Mouse (Mus musculus): Measurements from ENCODE around the gene N4bp2. TPM values are rescaled to one million over a fixed set of nuclear protein-coding genes. Genes with fewer than 3 reads are reported as not detected.

The N4bp2 gene
- polyA plus RNA-seq, 1 experiment from 2014 or later = 40.1 TPM

DNA sequence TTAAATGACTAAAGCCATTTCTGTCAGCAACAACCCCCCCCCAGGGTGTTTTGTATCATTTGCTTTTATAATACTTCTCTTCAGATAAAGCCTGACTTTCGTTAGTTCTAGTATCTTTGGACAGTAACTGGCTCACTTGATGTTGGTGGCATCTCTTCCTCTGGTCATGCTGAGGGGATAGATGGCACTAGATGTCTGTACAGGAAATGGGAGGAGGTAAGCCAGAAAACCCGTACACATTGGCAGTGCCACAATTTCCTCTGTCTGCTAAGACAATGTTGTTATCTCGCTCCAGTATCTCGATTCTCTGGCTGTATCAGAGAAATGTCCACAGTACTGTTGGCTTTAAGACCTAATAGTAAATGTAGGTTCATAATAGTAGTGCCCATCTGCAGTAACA is 109.9 kb downstream of the N4bp2 start:
- Histone ChIP-seq H3K4me1 (ENCODE audit: control insufficient read depth, insufficient read depth, low read length) (no peaks in the 10 kb centered on the region), H3K27me3 (ENCODE audit: control insufficient read depth, insufficient read depth, low read length) (no peaks in the 10 kb centered on the region), H3K4me3 (ENCODE audit: low read depth, low read length) (no peak overlapping the region), H3K9ac (ENCODE audit: low read length) (no peak overlapping the region), H3K36me3 (ENCODE audit: control insufficient read depth, insufficient read depth, low read length) (no peaks in the 10 kb centered on the region), H3K27ac (ENCODE audit: low read depth, low read length) (no peak overlapping the region), H3K4me2 (no peak overlapping the region), H3K9me3 (ENCODE audit: control insufficient read depth, low read length) (no peaks in the 10 kb centered on the region)
- ATAC-seq (ENCODE audit: low FRiP score) = no peak
- WGBS = 90% methylated on average over 4 of the region's 4 CpGs
- no peak for DNase-seq (ENCODE audit: low spot score, missing footprints)

DNA sequence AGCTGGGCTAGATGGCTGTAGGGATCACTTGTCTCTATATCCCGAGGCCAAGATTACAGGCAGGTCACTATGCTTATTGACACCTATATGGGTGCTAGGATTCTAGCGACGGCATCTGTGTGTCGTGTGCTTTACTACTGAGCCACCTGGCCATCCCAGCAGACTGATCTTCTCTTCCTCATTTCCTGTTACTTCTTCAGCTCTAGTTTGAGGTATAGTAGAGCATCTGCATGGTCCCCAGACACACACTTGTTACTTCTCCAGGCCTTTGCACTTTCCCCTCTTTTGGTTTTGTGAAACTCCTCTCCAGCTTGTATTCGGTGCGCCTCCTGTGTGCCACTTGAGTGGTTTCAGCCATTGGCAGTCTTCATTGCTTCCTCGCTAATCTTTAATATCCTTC is 111.9 kb downstream of the N4bp2 start:
- Histone ChIP-seq H3K4me3 (ENCODE audit: low read depth, low read length) (no peak overlapping the region), H3K9ac (ENCODE audit: low read length) (no peak overlapping the region), H3K27ac (ENCODE audit: low read depth, low read length) (no peak overlapping the region), H3K27me3 (ENCODE audit: control insufficient read depth, insufficient read depth, low read length) (no peaks in the 10 kb centered on the region), H3K9me3 (ENCODE audit: control insufficient read depth, low read length) (no peaks in the 10 kb centered on the region), H3K4me1 (ENCODE audit: control insufficient read depth, insufficient read depth, low read length) (no peaks in the 10 kb centered on the region), H3K4me2 (no peak overlapping the region), H3K36me3 (ENCODE audit: control insufficient read depth, insufficient read depth, low read length) (no peaks in the 10 kb centered on the region)
- no peak for ATAC-seq (ENCODE audit: low FRiP score)
- WGBS = 91% methylated on average over 7 of the region's 7 CpGs
- no peak for DNase-seq (ENCODE audit: low spot score, missing footprints)

DNA sequence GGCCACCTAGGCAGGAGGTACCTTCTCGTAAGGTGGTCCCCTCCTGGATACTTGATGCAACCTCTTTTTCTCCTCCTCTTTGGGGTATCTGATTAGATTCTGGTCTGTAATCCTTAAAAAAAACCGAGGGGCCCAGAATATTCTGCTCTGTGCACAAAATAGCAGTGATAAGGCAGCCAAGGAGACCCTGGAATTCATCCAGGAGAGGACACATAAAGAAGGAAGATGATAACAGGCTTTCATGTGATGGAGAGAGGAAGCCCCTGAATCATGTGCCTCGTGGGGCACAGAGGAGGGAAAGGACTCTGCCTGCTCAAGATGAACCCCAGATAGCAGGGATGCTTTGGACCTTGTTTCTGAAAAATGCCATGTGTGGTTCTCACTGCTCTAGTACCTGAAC is 115.0 kb downstream of the N4bp2 start:
- Histone ChIP-seq H3K27me3 (ENCODE audit: control insufficient read depth, insufficient read depth, low read length) (no peaks in the 10 kb centered on the region), H3K36me3 (ENCODE audit: control insufficient read depth, insufficient read depth, low read length) (no peaks in the 10 kb centered on the region), H3K9ac (ENCODE audit: low read length) (no peak overlapping the region), H3K4me3 (ENCODE audit: low read depth, low read length) (no peak overlapping the region), H3K4me1 (ENCODE audit: control insufficient read depth, insufficient read depth, low read length) (no peaks in the 10 kb centered on the region), H3K9me3 (ENCODE audit: control insufficient read depth, low read length) (no peaks in the 10 kb centered on the region), H3K4me2 (no peak overlapping the region), H3K27ac (ENCODE audit: low read depth, low read length) (no peak overlapping the region)
- 71% methylated on average over 3 of the region's 3 CpGs for WGBS
- DNase-seq (ENCODE audit: low spot score, missing footprints) = no peak
- ATAC-seq (ENCODE audit: low FRiP score) = no peak

Other genes with a start within 250 kb of the N4bp2 start
- 82.9 and 85.1 TPM in 2 replicates for gene Smim14, start 226.3 kb upstream of the N4bp2 start, polyA plus RNA-seq (2014; fragmentation: Nextera tagmentation; extraction: Ambion mirVana)
- gene Ube2k, start 226.3 kb upstream of the N4bp2 start, polyA plus RNA-seq (2014; fragmentation: Nextera tagmentation; extraction: Ambion mirVana) = 143 and 148 TPM in 2 replicates
- gene Pds5a, start 65.2 kb upstream of the N4bp2 start, polyA plus RNA-seq (2014; fragmentation: Nextera tagmentation; extraction: Ambion mirVana) = 127 and 139 TPM in 2 replicates
- 0.21 and 0.33 TPM in 2 replicates for gene Rhoh, start 97.7 kb downstream of the N4bp2 start, polyA plus RNA-seq (2014; fragmentation: Nextera tagmentation; extraction: Ambion mirVana)
- not detected in 2 replicates for gene Chrna9, start 171.4 kb downstream of the N4bp2 start, polyA plus RNA-seq (2014; fragmentation: Nextera tagmentation; extraction: Ambion mirVana)
- gene 9130230L23Rik, start 240.8 kb downstream of the N4bp2 start, polyA plus RNA-seq (2014; fragmentation: Nextera tagmentation; extraction: Ambion mirVana) = not detected in 2 replicates